Mouse (Mus musculus) heart, postnatal 10 days (tissue): ENCODE measurements around the gene Usp50. TPM values are rescaled to one million over a fixed set of nuclear protein-coding genes. Genes with fewer than 3 reads are reported as not detected.

Experiments used
- DNase-seq, 2 experiments: peaks; one replicate each; pipeline ENCODE4 v3.0.0; 2021
- intact Hi-C: fragments of 180-260 bp; cut with DNase I; formaldehyde crosslinking; loops from one replicate; pipeline ENCODE4 v1.15.1; 2025
- total RNA-seq, 2 experiments: library from RNA; stranded (reverse); gene quantifications; 2 replicates each; pipeline ENCODE4 v1.2.3; 2021

The Usp50 gene
- total RNA-seq, 2 experiments from 2014 or later, result not detected

DNA sequence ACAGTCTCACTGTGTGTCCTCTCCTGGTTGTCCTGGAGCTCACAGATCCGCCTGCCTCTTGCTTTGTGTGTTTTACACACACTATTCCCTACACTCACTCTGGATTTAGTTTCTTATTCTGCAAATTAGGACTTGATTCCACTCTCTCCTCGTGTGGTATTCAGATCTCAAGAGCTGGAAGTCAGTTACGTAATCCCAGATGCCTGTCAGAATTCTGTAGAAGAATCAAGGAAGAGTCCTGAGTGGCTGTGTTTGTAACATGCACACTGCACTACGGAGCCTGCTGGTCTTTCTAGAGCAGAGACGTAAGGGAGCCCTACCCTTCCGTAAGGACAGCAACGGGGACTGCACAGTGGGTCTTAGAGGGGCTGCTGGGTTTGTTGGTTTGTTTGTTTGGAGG lies 23.9 kb downstream of the Usp50 start:
- intact Hi-C loops, result no loop called here
- no peak for DNase-seq

DNA sequence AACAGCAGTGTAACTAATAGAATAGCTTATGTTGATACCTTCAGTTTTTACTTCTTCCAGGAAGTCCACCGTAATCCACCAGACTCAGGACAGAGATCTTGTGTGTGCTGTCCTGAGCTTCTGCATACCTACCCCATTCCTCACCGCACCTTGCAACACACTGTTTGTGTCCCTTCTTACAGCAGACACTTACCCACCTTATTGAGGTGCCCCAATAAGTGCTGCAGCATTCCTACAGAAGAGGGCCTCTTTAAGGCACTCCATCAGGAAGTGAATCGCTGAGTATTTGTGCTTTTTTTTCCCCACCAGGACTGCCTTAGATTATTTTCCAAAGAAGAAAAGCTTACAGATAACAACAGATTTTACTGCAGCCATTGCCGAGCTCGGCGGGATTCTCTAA lies 27.6 kb downstream of the Usp50 start:
- no peak for DNase-seq
- intact Hi-C loops, result no loop called here

DNA sequence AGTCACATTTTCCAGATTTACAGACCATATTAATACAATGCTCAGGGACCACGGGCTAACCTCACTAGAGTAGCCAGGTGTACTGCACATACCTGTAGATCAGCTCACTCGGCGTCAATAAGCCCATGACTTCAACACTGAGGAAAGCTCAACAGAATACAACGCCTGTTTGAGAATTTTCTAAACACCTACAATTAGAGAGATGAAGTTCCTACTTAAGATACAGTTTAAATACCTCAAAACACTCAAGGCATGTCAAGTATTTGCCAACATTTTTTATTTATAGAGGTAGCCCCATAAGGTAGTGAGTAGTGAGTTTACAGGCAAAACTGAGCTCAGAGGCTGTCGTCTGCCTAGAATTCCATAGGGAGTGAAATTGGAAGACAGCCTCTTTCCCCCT lies 39.9 kb downstream of the Usp50 start:
- DNase-seq, result no peak
- intact Hi-C loops, result no loop called here

DNA sequence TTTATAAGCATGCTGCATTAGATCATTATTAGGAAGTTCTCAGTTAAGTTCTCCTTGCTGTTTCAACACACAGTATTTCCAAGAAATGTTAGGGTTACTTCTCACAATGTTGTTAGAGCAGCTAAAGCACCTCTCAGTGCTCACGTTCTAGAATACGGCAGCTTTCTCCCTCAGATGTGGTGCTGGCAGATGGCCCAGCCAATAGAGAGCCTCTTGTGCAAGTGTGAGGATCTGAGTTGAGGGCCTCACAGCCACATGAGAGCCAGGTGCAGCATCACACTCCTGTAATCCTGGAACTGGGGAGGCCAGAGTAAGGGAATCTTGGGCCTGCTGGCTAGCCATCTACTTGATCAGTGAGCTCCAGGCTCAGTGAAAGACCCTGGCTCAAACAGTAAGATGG lies 43.0 kb downstream of the Usp50 start:
- intact Hi-C loops, result no loop called here
- no peak for DNase-seq

DNA sequence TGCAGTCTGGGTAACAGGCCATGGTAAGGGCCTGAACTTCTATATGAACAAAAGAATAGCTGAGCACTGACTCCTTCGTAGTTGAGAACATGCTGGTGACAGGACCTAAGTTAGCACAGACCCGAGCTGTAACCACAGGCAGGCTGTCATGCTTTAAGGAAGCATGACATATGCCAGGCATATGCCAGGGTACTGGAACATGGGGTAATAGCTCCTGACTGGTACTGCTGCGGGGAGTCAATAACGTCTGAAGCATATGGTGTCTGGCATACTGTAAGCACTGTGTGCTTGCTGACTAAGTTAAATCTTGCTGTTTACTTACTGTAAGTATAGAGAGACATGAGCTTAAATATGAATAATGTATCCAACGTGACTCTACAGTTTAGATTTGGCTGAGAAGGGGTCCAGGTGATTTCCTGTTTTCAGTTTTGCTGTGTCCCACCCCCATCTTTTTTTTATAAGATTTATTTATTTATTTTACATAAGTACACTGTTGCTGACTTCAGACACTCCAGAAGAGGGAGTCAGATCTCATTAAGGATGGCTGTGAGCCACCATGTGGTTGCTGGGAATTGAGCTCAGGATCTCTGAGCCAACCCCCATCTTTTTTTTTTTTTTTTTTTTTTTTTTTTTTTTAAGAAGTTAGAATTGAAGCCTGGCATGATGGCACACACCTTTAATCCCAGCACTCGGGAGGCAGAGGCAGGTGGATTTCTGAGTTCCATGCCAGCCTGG lies 47.8 kb downstream of the Usp50 start:
- intact Hi-C loops, result no loop called here
- DNase-seq, result no peak

DNA sequence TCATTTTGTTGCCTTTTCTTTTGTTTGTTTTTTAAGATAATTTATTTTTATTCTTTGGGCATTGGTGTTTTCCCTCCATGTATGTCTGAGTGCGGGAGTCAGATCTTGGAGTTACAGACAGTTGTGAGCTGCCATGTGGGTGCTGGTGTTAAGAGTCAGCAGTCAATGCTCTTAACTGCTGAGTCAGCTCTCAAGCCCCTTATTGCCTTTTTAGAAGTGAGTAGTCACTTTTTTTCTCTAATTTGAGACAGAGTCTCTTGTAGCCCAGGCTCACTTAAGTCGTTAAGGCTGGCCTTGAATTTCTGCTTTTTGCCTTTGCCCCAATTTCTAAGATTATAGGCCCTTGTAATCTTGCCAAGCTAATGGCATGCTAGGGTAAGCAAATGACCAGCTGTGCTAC lies 52.8 kb downstream of the Usp50 start:
- no peak for DNase-seq
- intact Hi-C loops, result no loop called here

DNA sequence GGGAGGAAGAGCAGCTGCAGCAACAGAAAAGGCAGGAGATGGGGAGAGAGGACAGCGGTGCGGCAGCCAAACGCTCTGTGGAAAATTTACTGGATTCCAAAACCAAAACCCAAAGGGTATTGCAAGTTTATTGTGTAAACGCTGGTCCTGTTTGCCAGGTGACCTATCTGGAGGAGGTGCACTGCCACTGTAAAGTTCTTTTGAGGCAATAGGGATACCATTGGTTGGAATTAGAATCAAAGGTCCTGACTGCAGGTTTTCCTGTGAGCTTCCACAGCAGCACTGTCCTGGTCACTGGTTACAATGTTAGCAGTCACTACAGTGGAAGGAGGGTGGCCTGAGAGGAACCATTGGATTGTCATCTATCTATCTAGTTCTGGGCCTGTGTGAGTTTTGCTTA lies 54.1 kb downstream of the Usp50 start:
- no peak for DNase-seq
- intact Hi-C loops, result no loop called here

DNA sequence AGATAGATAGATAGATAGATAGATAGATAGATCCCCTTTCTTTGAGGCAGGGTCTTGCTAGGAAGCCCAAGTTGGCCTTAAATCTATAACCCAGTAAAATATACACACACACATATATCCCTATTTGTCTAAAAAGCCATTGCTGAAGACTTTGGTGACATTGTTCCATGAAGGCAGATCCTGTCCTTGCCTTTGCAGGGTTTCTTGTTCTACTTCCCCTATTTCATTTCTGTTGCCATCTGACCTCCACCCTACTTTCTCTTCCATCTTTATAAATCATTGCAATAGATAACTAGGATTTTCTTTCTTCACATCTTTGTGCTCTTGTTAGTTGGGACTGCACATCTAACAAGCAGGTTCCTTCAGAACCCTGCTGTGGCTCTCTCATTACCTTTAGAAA lies 70.3 kb downstream of the Usp50 start:
- intact Hi-C loops, result no loop called here
- no peak for DNase-seq

DNA sequence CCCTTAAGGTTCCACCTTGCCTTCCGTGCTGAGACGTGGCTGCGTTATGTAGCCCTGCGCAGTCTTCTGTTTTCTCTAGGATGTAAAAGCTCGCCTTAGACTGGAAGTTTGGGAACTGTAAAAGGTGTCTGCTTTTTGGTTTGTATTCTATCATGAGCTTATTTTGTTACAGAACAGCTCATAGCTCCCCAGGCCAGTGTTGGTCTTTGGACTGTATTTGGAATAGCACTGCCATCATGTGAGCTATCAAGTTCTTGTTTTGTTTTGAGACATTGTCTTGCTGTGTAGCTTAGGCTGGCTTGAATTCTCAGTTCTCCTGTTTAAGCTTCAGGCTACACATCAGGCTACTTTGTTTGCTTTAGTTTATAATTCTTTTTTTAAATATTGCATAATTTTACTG lies 70.7 kb downstream of the Usp50 start:
- intact Hi-C loops, result no loop called here
- DNase-seq, result no peak

DNA sequence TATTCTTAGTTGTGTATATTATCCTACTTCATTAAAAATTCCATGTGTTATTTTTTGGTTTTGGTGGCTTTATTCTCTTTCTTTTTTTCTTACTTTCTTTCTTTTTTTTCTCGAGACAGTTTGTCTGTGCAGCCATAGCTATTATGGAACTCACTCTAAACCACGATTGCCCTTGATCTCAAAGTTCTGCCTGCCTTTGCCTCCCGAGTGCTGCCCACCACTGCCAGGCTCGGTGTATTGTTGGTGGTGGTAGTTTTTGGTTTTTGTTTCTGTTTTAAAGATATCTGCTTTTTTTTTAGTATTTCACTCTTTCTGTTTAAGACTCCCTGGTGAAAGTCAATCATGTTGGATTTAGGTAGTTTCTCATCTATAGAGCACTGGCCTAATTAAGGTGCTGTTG lies 74.9 kb downstream of the Usp50 start:
- intact Hi-C loops, result no loop called here

DNA sequence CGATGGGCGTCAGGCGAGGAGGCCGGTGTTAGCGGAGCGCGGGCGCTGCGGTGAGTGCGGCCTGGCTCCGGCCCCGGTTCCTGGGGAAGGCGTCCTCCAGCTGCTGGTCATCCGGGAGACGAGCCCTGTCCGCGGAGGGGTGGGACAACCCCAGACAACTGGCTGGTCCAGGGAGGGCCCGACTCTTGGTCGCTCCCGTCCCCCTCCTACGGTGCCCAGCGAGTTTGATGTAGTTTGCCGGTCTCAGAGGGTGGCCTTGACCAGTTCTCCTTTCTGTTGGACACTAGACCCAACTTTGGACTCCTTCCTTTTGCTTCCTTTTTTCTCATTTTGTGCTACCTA lies 75.9 kb downstream of the Usp50 start:
- DNase-seq, result no peak
- intact Hi-C loops, result loop anchor here (2.0 kb wide), 1 partner anchor 33 kb away; no protein-coding TSS in a partner anchor

More for the DNA sequence above, 74.9 kb downstream of the Usp50 start:
- no peak for DNase-seq

DNA sequence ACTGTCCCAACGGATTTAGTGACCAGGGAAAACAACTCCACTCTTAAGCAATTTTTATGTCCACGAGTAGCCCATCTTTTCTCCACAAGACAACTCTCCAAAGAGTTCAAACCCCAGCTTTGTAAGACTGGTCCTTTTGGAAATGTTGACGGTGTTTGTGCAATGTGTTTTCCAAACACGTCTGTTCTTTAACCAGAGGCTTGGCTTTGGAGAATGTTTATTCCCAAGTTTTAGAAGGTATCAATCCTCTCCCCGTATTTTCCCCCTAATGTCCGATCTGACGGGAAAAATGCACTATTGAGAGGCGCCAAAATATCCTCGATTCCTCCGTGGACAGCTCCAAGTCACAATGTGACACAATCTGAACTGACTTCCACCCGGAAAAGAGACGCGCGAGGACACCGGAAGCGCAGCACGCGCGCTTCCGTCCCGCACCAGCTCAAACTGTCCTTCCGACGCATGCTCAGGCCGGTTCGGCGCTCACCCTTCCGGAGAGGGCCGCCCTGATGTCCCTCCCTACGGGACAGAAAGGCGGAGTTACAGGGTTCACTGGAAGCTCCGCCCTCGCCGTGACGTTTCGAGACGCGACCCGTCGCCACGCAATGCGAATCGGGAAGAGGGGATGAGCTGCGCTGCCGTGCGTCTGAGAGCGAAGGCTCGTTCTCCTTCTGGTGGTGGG lies 76.4 kb downstream of the Usp50 start, which contains the start of gene Usp8:
TSS of gene Usp8 (plus strand) at position 570 of the 679 bp plus-strand sequence.
- DNase-seq, result peak; percentile 99
- intact Hi-C loops, result loop anchor here (2.0 kb wide), 1 partner anchor 32 kb away; no protein-coding TSS in a partner anchor

DNA sequence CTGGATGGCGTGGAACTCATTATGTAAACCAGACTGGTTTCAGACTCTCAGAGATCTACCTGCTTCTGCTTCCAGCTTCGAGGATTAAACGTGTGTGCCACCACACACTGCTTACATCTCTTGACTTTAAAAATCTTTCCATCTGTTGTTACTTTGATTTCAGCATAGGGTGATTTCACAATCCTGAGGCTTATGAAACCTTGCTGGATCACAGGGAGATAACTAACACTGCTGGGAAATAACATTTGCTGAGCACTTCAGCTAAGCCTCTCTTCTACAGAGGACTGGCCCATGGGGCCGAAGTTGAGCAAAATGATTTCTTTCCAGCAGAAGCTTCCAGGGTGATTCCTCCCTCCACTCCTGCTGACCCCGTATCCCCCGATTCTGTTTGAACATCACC lies 88.0 kb downstream of the Usp50 start:
- no peak for DNase-seq
- intact Hi-C loops, result no loop called here

DNA sequence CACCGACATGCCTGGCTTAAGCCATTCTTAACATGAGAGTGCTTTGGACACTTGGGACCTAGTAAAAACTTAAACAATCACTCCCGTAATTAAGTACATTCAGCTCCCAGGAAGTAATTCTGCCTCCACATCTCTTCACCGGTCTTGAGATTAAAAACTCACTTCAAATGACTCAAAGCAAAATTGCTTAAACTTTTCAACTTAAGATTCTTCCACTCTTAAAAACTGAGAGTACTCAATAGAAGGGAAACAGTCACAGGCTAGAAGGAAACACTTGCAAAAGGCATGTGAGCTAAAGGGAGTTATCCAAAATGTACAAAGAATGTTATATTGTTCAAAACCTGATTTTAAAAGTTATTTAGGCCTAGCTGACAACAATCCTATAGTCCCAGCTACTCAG lies 92.0 kb downstream of the Usp50 start:
- intact Hi-C loops, result no loop called here
- DNase-seq, result no peak

DNA sequence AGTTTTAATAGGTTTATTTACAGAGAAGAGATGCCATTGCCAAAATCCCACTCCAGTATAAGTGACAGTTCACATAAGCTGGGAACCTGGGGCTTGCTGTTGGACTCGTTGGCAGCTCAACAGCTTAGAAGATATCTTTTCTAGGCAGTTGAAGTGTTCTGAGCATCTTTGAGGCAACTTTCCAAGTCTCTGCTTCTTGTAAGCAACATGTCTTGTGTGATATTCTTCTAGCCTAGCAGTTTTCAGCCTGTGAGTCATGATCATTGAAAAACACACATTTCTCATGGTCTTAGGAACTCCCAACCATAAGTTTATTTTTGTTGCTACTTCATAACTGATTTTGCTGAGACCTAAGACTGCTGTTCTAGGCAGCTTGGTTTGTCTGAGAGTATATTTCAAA lies 100.3 kb downstream of the Usp50 start:
- no peak for DNase-seq
- intact Hi-C loops, result no loop called here

DNA sequence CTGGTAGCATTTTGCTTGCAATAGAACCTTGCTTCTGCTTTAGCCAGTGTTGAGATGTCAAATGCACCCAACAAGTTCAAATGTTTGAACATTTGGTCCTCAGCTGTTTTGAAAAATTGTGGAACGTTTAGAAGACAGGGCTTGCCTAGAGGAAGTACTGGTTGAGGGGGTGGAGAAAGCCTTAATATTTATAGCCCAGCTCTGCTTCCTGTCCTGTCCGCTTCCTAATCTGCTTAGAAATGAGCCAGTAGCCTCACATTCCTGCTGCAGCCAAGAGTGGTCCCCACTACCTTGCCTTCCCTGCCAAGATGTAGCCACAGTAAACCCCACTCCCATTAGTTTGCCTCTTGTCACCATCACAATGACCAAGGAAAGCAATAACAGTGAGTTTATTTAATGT lies 100.9 kb downstream of the Usp50 start:
- intact Hi-C loops, result no loop called here
- peak; percentile 29 to 30 for DNase-seq

DNA sequence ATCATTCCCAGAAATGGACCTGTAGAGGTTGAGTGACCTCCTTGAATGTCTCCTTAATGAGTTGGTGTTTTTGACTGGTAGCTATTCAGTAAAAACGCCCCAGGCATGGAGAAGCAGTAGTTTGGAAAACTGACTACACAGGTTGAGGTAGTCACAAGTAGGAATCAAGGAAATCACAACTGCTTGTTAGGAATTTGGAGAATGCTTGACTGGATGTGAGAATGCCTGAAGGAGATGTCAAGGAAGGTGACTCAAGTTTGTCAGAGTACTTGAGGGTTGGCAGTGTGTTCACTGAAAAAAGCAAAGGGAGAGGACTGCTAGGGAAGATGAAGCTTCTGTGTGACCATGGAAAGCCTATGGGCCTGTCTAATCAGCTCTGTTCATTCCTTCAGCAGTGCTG lies 105.9 kb downstream of the Usp50 start:
- DNase-seq, result no peak
- intact Hi-C loops, result no loop called here

DNA sequence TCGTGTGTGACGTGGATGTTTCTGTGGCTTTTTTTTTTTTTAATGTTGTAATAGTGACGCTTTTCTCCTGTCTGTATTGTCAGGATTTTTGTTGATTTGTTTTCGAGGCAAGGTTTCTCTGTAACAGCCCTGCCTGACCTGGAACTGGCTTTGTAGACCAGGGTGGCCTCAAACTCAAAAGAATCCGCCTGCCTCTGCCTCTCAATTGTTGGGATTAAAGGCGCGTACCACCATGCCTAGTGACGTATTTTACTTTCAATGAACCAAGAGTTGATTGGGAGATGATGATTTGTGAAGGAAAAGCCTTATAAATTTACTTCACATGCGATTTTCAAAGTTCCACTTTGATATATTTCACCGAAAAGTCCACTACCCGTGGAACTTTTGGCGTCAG lies 107.2 kb downstream of the Usp50 start, which contains the start of gene Gabpb1:
TSS of gene Gabpb1 (minus strand) at position 216 of the 394 bp plus-strand sequence.
- no peak for DNase-seq
- intact Hi-C loops, result no loop called here

DNA sequence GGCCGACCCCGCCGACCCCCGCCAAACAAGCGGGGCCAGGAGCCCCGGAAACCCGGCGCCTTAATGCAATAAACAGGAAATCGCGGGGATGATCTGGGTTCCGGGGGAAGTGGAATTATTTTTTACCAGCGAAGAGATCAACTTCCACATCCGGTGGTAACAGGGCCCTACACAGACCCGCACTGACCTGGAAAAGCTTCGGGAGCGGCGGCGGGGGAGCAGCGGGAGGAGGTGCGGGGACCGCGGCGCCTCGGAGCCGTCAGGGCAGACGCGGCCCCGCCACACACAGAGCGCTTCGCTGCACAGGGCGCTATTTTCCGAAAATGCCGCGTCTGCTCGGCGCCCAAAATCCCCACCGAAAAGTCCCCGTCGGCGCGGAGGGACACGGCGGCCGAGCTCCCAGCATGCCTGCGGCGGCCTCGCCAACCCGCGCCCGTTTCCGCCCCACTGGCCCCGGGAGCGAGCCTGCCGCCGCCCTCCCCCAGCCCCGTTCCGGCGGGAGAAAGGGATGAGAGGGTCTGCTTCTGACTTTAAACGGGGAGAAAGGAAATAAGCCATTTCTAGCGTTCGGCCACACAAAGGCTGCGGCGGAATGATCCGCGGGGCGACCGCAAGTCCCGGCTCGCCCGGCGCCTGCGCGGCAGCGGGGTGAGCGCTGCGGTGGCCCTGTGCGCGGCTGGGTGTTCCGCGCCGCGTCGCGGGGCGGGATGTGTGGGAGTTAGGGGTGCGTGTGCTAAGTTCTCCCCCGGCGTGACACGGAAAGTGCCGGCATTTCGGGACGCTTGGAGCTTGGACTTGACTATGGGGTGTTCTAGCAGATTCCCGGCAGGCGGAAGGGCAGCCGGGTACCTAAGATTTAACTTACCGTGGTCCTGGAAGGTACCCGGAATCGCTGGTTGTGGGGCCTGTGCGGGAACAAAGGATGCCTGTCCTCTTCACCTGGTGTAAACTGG lies 107.8 kb downstream of the Usp50 start:
- peak; percentile 93 to 94 for DNase-seq
- intact Hi-C loops, result loop anchor here (2.0 kb wide), 1 partner anchor 31 kb away; the partner anchor contains the start of gene Usp8

DNA sequence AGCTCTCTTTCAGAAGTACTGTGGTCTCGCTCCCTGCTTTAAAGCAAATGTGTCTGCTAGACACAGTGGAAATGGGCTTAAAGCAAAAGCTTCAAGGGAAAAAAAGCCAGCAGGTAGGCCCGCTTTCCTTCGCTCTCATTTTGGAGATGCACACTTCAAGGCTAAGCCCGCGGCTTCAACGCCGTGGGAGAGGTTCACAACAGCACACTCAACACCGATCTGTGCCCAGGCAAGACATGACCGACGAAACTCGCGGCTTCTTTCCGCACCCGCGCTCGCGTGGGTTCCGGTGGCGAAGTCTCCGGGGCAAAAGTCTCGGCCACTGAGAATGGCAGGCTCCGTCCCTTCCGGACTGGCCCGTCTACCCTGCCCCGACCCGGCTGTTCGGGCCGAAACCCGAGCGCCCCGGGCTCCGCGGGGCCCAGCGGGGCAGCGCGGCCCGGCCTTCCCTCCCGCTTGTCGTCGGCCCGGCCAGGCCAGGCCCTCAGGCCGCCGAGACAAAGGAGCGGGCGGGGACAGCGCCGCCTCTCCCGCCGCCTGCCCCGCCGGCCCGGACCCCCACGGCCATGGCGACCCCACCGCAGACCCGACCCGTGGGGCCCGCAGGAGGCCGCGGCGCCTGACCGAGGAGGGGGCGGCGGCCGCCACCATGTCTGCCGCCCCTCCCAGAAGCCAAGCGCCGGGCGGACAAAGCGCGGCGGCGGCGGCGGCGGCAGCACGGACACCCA lies 108.7 kb downstream of the Usp50 start:
- intact Hi-C loops, result loop anchor here (2.0 kb wide), 1 partner anchor 32 kb away; the partner anchor contains the start of gene Usp8
- DNase-seq, result peak; percentile 67 to 76
